ENCODE assay signal across 1 mouse cellular context in the genomic region with DNA sequence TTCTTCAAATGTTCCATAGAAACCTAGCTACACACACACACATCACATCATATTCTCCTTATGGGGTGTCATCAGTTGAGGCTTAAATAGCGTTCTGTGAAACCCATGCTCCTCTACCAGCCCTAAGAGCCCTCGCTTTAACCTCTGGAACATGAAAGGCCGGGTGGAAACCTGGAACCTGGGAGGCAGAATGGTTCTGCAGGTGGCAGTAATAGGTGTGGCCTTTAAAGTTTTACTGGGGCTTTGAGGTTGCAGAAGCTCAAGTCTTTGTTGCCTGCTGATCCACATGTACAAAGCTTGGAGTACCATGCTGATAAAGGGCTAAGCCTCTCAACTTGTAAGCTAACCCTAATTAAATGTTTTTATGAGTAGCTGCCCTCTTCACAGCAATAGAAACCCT.
TF ChIP-seq lines count a peak whose summit lies in the region.

No protein-coding gene starts in this region.

TF ChIP-seq in CH12.LX, 34 proteins besides CTCF, POLR2A, EP300 and RAD21:
- TF ChIP-seq ZKSCAN1 (IDR thresholded peaks at IDR 0.05; ENCODE audit: borderline replicate concordance, low read depth, low read length), result no peak
- no peak for TF ChIP-seq TBP (conservative IDR thresholded peaks at IDR 0.05; ENCODE audit: low read depth, low read length)
- TF ChIP-seq MAFK (IDR thresholded peaks at IDR 0.05; ENCODE audit: insufficient replicate concordance, low read length), result no peak
- no peak for TF ChIP-seq NRF1 (IDR thresholded peaks at IDR 0.05; ENCODE audit: low read depth, low read length)
- TF ChIP-seq USF1 (IDR thresholded peaks at IDR 0.05; ENCODE audit: low read depth, low read length), result no peak
- TF ChIP-seq MXI1 (IDR thresholded peaks at IDR 0.05; ENCODE audit: low read depth, low read length), result no peak
- no peak for TF ChIP-seq MEF2A (IDR thresholded peaks at IDR 0.05; ENCODE audit: borderline replicate concordance, low read depth, low read length)
- TF ChIP-seq ZMIZ1 (IDR thresholded peaks at IDR 0.05; ENCODE audit: low read depth, low read length), result 0 out of 2 replicates have a peak, but pooled peaks have one; percentile 12
